Mouse (Mus musculus) Muller cell, postnatal 12 days (primary cell): ENCODE data around the gene Olfr715.
"Not testable (repeated sequence)": the region's sequence is repeated elsewhere in the genome, so short reads cannot be mapped to it uniquely, and the experiment has no call there.

ENCODE experiments used
- DNase-seq: peaks from one replicate; pipeline ENCODE4 v3.0.0-alpha.2; 2015; ENCODE audit errors: inconsistent ontology term

Gene Olfr715

GRCm38 (mm10) chr7:107130983-107131382 is at the start of gene Olfr715:
Olfr715 (minus strand) TSS chr7:107131083.
- not testable (repeated sequence) for DNase-seq

GRCm38 (mm10) chr7:107180406-107180805 is 49.5 kb upstream of the Olfr715 start:
- DNase-seq = peak; percentile 0

DNA sequence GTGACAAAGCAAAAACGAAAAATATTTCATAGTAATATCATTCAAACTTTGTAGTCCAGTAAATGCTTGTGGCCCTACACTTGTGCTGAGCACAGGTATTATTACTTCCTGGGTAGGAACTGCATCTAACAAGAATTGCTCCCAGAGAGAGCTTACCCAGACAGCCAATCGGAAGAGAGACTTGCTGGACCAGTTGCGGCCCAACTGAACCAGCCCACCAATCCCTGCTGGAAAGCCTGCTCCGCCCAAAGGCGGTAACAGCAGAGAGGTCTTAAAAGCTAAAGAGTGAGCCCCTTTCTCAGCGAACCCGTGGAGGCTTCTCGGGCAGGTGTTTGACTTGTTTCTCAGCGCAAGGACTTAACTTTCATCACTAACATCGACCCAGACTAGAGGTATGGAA is 35.8 kb upstream of the Olfr715 start, which contains the start of gene Nlrp14:
TSS of gene Nlrp14 (plus strand) at position 301 of the 400 bp plus-strand sequence.
- DNase-seq = no peak

GRCm38 (mm10) chr7:107138027-107138426 is 7.1 kb upstream of the Olfr715 start, which contains the start of gene Olfr716:
Olfr716 (plus strand) TSS chr7:107138327.
- DNase-seq = not testable (repeated sequence)

- DNase-seq = not testable (repeated sequence)
These were observed 20.6 kb downstream of the Olfr715 start, which contains the start of gene Olfr715b for GRCm38 (mm10) chr7:107110269-107110668. Olfr715b (minus strand) TSS chr7:107110369.

GRCm38 (mm10) chr7:107092920-107093319 is 38.0 kb downstream of the Olfr715 start, which contains the start of gene Olfr17:
Olfr17 (plus strand) TSS chr7:107093220.
- no peak for DNase-seq
